Mouse (Mus musculus) kidney, adult 9 months (tissue): ENCODE data around the gene Gm20388.

Experiments used
- DNase-seq: peaks from one replicate; pipeline ENCODE4 v3.0.0; 2022

The Gm20388 gene

GRCm38 (mm10) chr8:122080347-122080746 is 2169.7 kb downstream of the Gm20388 start:
- no peak for DNase-seq

DNA sequence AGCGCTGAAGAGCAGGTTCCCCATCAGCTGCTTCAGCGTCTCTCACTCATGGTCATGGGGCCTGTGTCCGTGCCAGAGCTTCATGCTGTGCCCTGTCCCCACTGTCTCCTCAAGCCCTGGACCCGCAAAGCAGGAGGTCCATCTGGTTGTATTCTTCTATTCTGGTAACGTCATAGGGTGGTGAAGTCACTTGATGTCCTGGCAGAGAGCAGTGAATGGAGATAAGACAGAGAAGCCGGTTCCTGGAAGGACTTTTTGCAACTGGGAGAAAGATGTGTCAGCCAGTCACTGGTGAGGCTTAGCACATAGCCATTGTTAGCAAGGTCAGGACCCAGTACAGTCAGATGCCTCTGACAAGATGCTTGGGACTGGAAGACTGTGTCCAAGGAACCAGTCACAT is 2172.8 kb downstream of the Gm20388 start:
- DNase-seq, result no peak

GRCm38 (mm10) chr8:122084145-122084544 is 2173.5 kb downstream of the Gm20388 start:
- DNase-seq, result no peak

DNA sequence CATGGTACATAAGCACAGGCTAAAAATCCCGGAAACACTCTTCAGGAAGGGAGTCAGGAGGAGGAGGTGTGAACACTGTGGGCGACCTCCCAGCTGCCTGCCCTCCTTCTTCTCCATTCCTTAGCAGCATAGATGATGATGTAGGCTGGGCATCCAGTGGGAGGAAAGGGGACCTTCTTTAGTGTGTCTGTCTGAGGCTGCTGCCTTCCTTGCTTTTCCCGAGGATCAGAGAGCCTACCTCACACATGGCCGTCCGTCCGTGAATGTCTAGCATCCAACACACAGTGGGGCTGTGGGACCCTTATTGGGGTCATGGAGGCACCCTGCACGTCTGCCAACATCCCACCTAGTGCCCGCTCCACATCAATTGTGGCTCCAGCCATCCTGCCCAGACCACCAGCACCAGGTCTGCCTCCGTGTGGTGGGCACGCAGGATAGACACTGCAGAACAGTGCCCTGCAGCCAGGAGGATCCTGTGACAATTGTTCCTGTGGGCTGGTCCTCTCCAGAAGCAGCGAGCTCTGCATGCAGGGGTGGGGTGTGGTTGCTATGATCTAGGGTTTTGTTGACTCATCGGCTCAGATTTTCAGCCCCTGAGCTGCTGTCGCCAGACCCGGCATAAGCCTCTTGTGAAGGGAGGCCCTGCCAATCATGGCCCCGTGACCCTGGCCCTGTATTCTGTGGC is 2174.2 kb downstream of the Gm20388 start:
- no peak for DNase-seq

GRCm38 (mm10) chr8:122086064-122086463 is 2175.4 kb downstream of the Gm20388 start:
- DNase-seq, result no peak

DNA sequence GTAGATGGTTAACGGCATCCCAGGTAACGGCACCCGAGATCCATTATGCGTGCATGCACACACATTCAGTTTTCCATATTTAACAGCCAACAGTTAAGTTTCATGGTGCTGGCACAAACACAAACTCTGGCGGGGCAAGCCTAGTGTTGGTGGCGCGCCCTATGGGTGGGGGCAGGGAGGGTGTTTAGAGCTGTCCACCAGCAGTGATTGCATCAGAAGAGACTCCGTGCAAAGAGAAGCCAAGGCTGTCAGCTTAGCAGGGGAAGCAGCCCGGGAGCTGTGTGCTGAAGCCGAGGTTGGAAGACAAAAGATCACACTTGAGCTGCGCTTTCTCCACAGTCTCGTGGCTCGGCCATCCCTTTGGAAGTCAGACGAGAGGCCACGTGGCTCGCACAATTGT is 2178.0 kb downstream of the Gm20388 start:
- no peak for DNase-seq

DNA sequence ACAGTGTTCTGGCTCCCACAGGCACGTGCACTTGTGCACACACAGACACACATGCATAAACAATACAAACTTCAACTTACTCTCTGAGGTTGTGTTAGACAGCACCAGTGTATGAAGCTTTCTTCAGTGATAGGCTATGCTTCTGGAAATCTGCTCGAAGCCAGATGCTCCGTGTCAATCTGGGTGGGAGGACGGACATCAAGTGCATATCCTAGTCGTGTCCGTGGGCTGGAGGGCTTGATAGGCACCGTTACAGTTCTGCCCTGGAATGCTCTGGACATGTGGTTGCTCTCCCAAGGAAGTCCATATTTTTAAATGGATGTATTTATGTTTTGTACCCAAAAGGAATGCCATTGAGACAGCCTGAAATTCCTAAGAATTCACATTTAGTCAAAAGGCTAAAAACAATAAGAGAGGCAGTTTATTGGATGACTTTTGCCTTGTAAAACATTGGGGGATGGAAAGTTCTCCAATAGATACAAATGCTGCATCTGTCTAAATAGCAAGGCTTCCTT is 2178.6 kb downstream of the Gm20388 start:
- no peak for DNase-seq

GRCm38 (mm10) chr8:122092476-122092875 is 2181.8 kb downstream of the Gm20388 start:
- no peak for DNase-seq

DNA sequence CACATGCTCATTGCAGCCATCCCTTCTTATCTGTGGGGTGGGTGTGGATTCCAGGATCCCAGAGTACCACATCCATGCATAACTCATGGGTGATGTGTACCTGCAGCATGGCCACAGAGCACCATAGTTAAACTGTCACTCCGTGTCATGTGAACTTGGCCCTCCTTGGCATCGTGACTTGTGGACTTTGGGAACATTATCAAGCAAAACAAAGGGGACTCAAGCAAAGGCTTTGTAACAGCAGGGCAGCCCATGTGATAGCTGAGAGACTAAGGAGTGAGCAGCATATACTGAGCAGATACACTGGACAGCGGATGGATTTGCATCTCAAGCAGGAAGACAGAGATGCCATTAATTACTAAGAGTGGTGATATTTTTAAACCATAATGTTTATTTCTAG is 2188.1 kb downstream of the Gm20388 start:
- peak; percentile 73 for DNase-seq

GRCm38 (mm10) chr8:122099711-122100220 is 2189.1 kb downstream of the Gm20388 start:
- no peak for DNase-seq

- no peak for DNase-seq
Observed at GRCm38 (mm10) chr8:122101816-122102215, 2191.2 kb downstream of the Gm20388 start.

DNA sequence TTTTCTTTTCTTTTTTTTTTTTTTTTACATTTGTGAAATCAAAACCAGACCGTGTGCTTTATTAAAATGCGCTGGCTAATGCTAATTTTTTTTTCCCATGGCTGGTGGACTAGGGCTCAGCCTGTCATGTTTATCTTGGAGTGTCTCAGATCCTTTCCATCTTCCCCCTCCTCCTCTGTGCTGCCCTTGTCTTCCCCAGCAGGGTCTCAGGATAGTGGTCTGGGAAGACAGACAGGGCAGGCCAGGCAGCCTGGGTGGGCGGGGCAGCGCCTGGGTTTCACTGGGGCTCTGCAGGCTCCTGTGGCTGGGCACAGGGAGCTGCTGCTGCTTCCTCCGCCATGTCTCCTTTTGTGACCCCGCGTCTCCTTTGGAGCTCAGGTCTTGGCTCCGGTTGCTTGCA is 2191.6 kb downstream of the Gm20388 start:
- no peak for DNase-seq

DNA sequence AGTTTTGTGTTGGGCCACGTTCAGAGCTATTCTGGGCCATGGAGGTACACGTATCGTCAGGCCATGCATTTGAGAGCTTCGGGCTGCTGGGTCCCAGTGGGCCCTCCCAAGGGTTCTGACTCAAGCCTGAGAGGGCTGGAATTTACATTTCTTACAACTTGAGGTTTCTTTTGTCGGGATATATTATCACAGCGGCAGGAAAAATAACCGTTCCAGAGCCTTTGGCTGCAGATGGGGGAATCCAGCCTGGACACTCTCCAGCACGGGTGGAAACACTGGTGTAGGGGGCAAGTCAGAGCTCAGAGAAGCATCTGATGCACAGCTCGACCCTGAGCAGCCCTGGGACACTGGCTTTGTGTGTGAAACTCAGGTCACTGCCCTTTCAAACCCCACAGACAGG is 2192.6 kb downstream of the Gm20388 start:
- no peak for DNase-seq

GRCm38 (mm10) chr8:122104658-122105057 is 2194.0 kb downstream of the Gm20388 start:
- no peak for DNase-seq

GRCm38 (mm10) chr8:122106270-122106669 is 2195.6 kb downstream of the Gm20388 start:
- peak; percentile 29 for DNase-seq

- DNase-seq, result no peak
Observed at GRCm38 (mm10) chr8:122110240-122110866, 2199.7 kb downstream of the Gm20388 start.

GRCm38 (mm10) chr8:122110867-122111253 is 2200.2 kb downstream of the Gm20388 start:
- DNase-seq, result peak; percentile 15

- DNase-seq, result no peak
Observed at GRCm38 (mm10) chr8:122111745-122112144, 2201.1 kb downstream of the Gm20388 start.

DNA sequence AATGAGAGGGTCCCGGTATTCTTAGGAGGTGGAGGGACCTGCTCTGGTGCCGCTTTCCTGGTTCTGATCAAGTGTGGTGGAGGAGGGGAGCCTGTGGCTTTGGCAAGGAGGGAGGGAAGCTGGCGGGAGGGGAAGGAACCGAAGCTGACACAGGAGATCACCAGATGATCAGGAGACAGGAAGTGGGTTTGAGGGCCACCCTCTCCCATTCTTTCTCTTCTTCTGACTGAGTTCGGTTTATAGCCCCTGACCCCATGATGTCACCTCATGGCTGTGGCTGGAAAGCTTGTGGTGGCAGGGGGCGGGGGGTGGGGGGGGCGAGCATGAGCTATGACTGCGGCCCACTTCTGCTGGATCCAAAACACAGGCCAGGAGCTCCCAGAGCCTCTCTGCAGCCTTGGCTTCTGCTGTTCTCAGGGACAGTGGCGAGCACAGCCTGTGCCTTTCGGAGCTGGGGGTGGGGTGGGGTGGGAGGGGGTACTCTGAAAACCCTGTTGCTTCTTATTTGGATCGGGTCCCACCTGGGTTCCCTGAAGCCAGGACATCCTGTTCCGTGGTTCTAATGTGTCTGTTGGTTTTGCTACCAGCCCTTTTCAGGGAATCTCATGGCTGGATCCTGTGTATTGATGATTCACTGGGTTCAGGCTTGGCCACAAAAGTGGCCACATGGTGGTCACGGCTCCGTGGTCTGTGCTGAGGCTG is 2201.8 kb downstream of the Gm20388 start:
- DNase-seq, result peak; percentile 39

DNA sequence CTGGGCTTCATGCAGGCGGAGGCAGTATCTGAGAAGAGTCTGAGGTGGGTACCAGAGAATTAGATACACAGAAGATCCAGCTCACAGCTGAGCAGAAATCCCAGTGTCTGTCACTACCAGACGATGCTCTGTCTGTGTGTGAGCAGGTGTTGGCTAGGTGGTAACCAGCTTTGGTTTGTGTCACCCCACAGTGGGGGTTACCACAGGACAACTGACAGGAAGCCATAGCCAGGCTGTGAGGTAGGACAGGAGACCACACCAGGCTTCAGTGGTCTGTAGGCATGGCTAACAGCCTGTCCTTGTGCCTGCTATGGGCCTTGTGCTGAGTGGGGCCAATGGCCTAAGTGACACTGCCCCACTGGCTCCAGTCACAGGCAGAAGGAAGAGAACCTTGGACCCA is 2204.2 kb downstream of the Gm20388 start:
- no peak for DNase-seq

GRCm38 (mm10) chr8:122116716-122117357 is 2206.2 kb downstream of the Gm20388 start:
- no peak for DNase-seq

GRCm38 (mm10) chr8:122118097-122118496 is 2207.5 kb downstream of the Gm20388 start:
- no peak for DNase-seq

- DNase-seq, result no peak
Observed at GRCm38 (mm10) chr8:122118536-122118935, 2207.9 kb downstream of the Gm20388 start.
